Mouse (Mus musculus) olfactory bulb, adult 2 months (tissue): ENCODE measurements around the gene Wdr72.

ENCODE experiments used
- CTCF ChIP-seq: fragments of 200-500 bp; IDR thresholded peaks from 2 replicates; pipeline ENCODE4 v1.5.1; 2012; ENCODE audit warnings: low read depth, mild to moderate bottlenecking, low read length, moderate library complexity; ENCODE audit not compliant: insufficient read depth
- POLR2A ChIP-seq: fragments of 200-500 bp; IDR thresholded peaks from 2 replicates; pipeline ENCODE4 v1.6.1; 2012; ENCODE audit warnings: mild to moderate bottlenecking, low read depth, low read length, moderate library complexity; ENCODE audit not compliant: insufficient read depth

DNA sequence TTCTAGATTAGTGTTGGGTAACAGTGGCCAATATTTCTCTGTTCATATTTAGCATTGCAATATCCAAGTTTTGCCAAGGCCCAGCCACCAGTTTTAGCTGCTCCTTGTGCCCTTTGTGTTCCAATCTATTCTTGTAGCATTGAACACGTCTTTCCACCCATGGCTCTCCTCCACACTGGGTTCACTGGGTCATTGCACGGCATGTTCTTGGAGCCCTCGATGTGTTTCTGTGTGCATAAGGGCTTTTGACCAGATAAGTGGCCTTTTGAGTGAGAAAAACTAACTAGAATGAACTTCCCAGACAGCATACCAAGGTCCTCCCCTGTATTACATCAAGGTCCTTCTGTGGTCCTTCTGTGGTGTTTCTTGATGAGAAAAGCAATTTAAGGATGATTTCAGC, 184.3 kb downstream of the Wdr72 start:
- no peak for TF ChIP-seq CTCF
- no peak for TF ChIP-seq POLR2A
